Mouse (Mus musculus) T-cell, adult 2 months (primary cell): ENCODE data around the gene Cfap206.

ENCODE experiments used
- DNase-seq: peaks from one replicate; pipeline ENCODE4 v3.0.0; 2022; ENCODE audit warnings: low spot score

The Cfap206 gene

GRCm38 (mm10) chr4:34667923-34668322 is 62.1 kb downstream of the Cfap206 start:
- no peak for DNase-seq

GRCm38 (mm10) chr4:34661927-34662326 is 68.1 kb downstream of the Cfap206 start:
- no peak for DNase-seq

- no peak for DNase-seq
These were observed 68.5 kb downstream of the Cfap206 start for GRCm38 (mm10) chr4:34661514-34661913.

- no peak for DNase-seq
These were observed 71.0 kb downstream of the Cfap206 start for GRCm38 (mm10) chr4:34659012-34659411.

- no peak for DNase-seq
These were observed 73.9 kb downstream of the Cfap206 start for GRCm38 (mm10) chr4:34656101-34656500.

GRCm38 (mm10) chr4:34653179-34653578 is 76.8 kb downstream of the Cfap206 start:
- DNase-seq: no peak

- no peak for DNase-seq
These were observed 85.2 kb downstream of the Cfap206 start for GRCm38 (mm10) chr4:34644779-34645178.

- no peak for DNase-seq
These were observed 89.3 kb downstream of the Cfap206 start for GRCm38 (mm10) chr4:34640731-34641130.

GRCm38 (mm10) chr4:34639745-34640364 is 90.2 kb downstream of the Cfap206 start:
- no peak for DNase-seq
